Mouse (Mus musculus): ENCODE measurements at regions not wholly inside any gene's neighbourhood (a gene's known extent, or its start where the extent isn't known, plus 50 kb on each side); places are given as distances from the start of the nearest gene placed in this dataset.

GRCm38 (mm10) chr15:13283106-13283505 lies 109.6 kb upstream of the Cdh6 start:
- no peaks in the 10 kb centered on the region for H3K27me3 ChIP-seq (ENCODE audit: control insufficient read depth, insufficient read depth, low read depth, low read length)
- no peak overlapping the region for H3K4me2 ChIP-seq (ENCODE audit: low read depth, low read length)
- H3K9ac ChIP-seq (ENCODE audit: low read depth, low read length), result no peak overlapping the region
- no peak for ATAC-seq (ENCODE audit: low read depth)
- H3K36me3 ChIP-seq (ENCODE audit: control insufficient read depth, insufficient read depth), result no peaks in the 10 kb centered on the region
- no peak overlapping the region for H3K27ac ChIP-seq (ENCODE audit: low read length)
- no peaks in the 10 kb centered on the region for H3K4me1 ChIP-seq (ENCODE audit: control insufficient read depth, low read depth, low read length)
- H3K9me3 ChIP-seq (replicated peaks; ENCODE audit: control insufficient read depth, low read length), result no peaks in the 10 kb centered on the region
- 57% methylated on average over 5 of the region's 5 CpGs for WGBS (ENCODE audit: insufficient replicate concordance)
- no peak overlapping the region for H3K4me3 ChIP-seq (ENCODE audit: low read depth, low read length)

GRCm38 (mm10) chr15:13276909-13277235 lies 103.4 kb upstream of the Cdh6 start:
- Histone ChIP-seq H3K9ac (ENCODE audit: low read depth, low read length) (no peak overlapping the region), H3K4me2 (ENCODE audit: low read depth, low read length) (no peak overlapping the region), H3K4me1 (ENCODE audit: control insufficient read depth, low read depth, low read length) (no peaks in the 10 kb centered on the region), H3K9me3 (replicated peaks; ENCODE audit: control insufficient read depth, low read length) (no peaks in the 10 kb centered on the region), H3K27ac (ENCODE audit: low read length) (no peak overlapping the region), H3K4me3 (ENCODE audit: low read depth, low read length) (no peak overlapping the region), H3K36me3 (ENCODE audit: control insufficient read depth, insufficient read depth) (no peaks in the 10 kb centered on the region), H3K27me3 (ENCODE audit: control insufficient read depth, insufficient read depth, low read depth, low read length) (no peaks in the 10 kb centered on the region)
- 66% methylated on average over 8 of the region's 8 CpGs for WGBS (ENCODE audit: insufficient replicate concordance)
- no peak for ATAC-seq (ENCODE audit: low read depth)

GRCm38 (mm10) chr15:13276225-13276908 lies 102.9 kb upstream of the Cdh6 start:
- no peak for ATAC-seq (ENCODE audit: low read depth)
- H3K4me1 ChIP-seq (ENCODE audit: control insufficient read depth, low read depth, low read length), result no peaks in the 10 kb centered on the region
- no peaks in the 10 kb centered on the region for H3K9me3 ChIP-seq (replicated peaks; ENCODE audit: control insufficient read depth, low read length)
- no peak overlapping the region for H3K4me3 ChIP-seq (ENCODE audit: low read depth, low read length)
- 52% methylated on average over 5 of the region's 5 CpGs for WGBS (ENCODE audit: insufficient replicate concordance)
- no peak overlapping the region for H3K4me2 ChIP-seq (ENCODE audit: low read depth, low read length)
- no peaks in the 10 kb centered on the region for H3K27me3 ChIP-seq (ENCODE audit: control insufficient read depth, insufficient read depth, low read depth, low read length)
- H3K27ac ChIP-seq (ENCODE audit: low read length), result no peak overlapping the region
- no peaks in the 10 kb centered on the region for H3K36me3 ChIP-seq (ENCODE audit: control insufficient read depth, insufficient read depth)
- H3K9ac ChIP-seq (ENCODE audit: low read depth, low read length), result no peak overlapping the region

GRCm38 (mm10) chr15:13275326-13275725 lies 101.9 kb upstream of the Cdh6 start:
- no peak for ATAC-seq (ENCODE audit: low read depth)
- Histone ChIP-seq H3K27me3 (ENCODE audit: control insufficient read depth, insufficient read depth, low read depth, low read length) (no peaks in the 10 kb centered on the region), H3K9ac (ENCODE audit: low read depth, low read length) (no peak overlapping the region), H3K4me3 (ENCODE audit: low read depth, low read length) (no peak overlapping the region), H3K36me3 (ENCODE audit: control insufficient read depth, insufficient read depth) (no peaks in the 10 kb centered on the region), H3K9me3 (replicated peaks; ENCODE audit: control insufficient read depth, low read length) (no peaks in the 10 kb centered on the region), H3K4me1 (ENCODE audit: control insufficient read depth, low read depth, low read length) (no peaks in the 10 kb centered on the region), H3K4me2 (ENCODE audit: low read depth, low read length) (no peak overlapping the region), H3K27ac (ENCODE audit: low read length) (no peak overlapping the region)
- 37% methylated on average over 5 of the region's 5 CpGs for WGBS (ENCODE audit: insufficient replicate concordance)

GRCm38 (mm10) chr15:13274366-13275067 lies 101.0 kb upstream of the Cdh6 start:
- ATAC-seq (ENCODE audit: low read depth), result no peak
- no peaks in the 10 kb centered on the region for H3K9me3 ChIP-seq (replicated peaks; ENCODE audit: control insufficient read depth, low read length)
- H3K27me3 ChIP-seq (ENCODE audit: control insufficient read depth, insufficient read depth, low read depth, low read length), result no peaks in the 10 kb centered on the region
- no peak overlapping the region for H3K27ac ChIP-seq (ENCODE audit: low read length)
- no peak overlapping the region for H3K4me2 ChIP-seq (ENCODE audit: low read depth, low read length)
- no peak overlapping the region for H3K9ac ChIP-seq (ENCODE audit: low read depth, low read length)
- no peak overlapping the region for H3K4me3 ChIP-seq (ENCODE audit: low read depth, low read length)
- 49% methylated on average over 5 of the region's 5 CpGs for WGBS (ENCODE audit: insufficient replicate concordance)
- H3K4me1 ChIP-seq (ENCODE audit: control insufficient read depth, low read depth, low read length), result no peaks in the 10 kb centered on the region
- H3K36me3 ChIP-seq (ENCODE audit: control insufficient read depth, insufficient read depth), result no peaks in the 10 kb centered on the region

- no peak overlapping the region for H3K27ac ChIP-seq (ENCODE audit: low read length)
- H3K9me3 ChIP-seq (replicated peaks; ENCODE audit: control insufficient read depth, low read length), result no peaks in the 10 kb centered on the region
- ATAC-seq (ENCODE audit: low read depth), result no peak
- H3K4me1 ChIP-seq (ENCODE audit: control insufficient read depth, low read depth, low read length), result no peaks in the 10 kb centered on the region
- 61% methylated on average over 11 of the region's 11 CpGs for WGBS (ENCODE audit: insufficient replicate concordance)
- H3K36me3 ChIP-seq (ENCODE audit: control insufficient read depth, insufficient read depth), result no peaks in the 10 kb centered on the region
- H3K27me3 ChIP-seq (ENCODE audit: control insufficient read depth, insufficient read depth, low read depth, low read length), result no peaks in the 10 kb centered on the region
- H3K4me3 ChIP-seq (ENCODE audit: low read depth, low read length), result no peak overlapping the region
- no peak overlapping the region for H3K4me2 ChIP-seq (ENCODE audit: low read depth, low read length)
- no peak overlapping the region for H3K9ac ChIP-seq (ENCODE audit: low read depth, low read length)
Measured at GRCm38 (mm10) chr15:13246053-13246696, 72.7 kb upstream of the Cdh6 start.

GRCm38 (mm10) chr15:13244306-13244705 lies 70.8 kb upstream of the Cdh6 start:
- WGBS (ENCODE audit: insufficient replicate concordance), result 41% methylated on average over 14 of the region's 14 CpGs
- peak; percentile 43; the same call in 1 of the 2 replicates for ATAC-seq (ENCODE audit: low read depth)

GRCm38 (mm10) chr15:13243561-13243960 lies 70.1 kb upstream of the Cdh6 start:
- Histone ChIP-seq H3K4me2 (ENCODE audit: low read depth, low read length) (no peak overlapping the region), H3K4me3 (ENCODE audit: low read depth, low read length) (no peak overlapping the region), H3K9ac (ENCODE audit: low read depth, low read length) (no peak overlapping the region), H3K36me3 (ENCODE audit: control insufficient read depth, insufficient read depth) (no peaks in the 10 kb centered on the region), H3K27ac (ENCODE audit: low read length) (no peak overlapping the region), H3K9me3 (replicated peaks; ENCODE audit: control insufficient read depth, low read length) (no peaks in the 10 kb centered on the region), H3K4me1 (ENCODE audit: control insufficient read depth, low read depth, low read length) (no peaks in the 10 kb centered on the region), H3K27me3 (ENCODE audit: control insufficient read depth, insufficient read depth, low read depth, low read length) (no peaks in the 10 kb centered on the region)
- 57% methylated on average over 4 of the region's 4 CpGs for WGBS (ENCODE audit: insufficient replicate concordance)
- no peak for ATAC-seq (ENCODE audit: low read depth)

More at GRCm38 (mm10) chr15:13244306-13244705, 70.8 kb upstream of the Cdh6 start:
- H3K4me1 ChIP-seq (ENCODE audit: control insufficient read depth, low read depth, low read length), result no peaks in the 10 kb centered on the region
- no peak overlapping the region for H3K4me2 ChIP-seq (ENCODE audit: low read depth, low read length)
- H3K36me3 ChIP-seq (ENCODE audit: control insufficient read depth, insufficient read depth), result no peaks in the 10 kb centered on the region
- H3K27ac ChIP-seq (ENCODE audit: low read length), result no peak overlapping the region
- no peak overlapping the region for H3K4me3 ChIP-seq (ENCODE audit: low read depth, low read length)
- no peak overlapping the region for H3K9ac ChIP-seq (ENCODE audit: low read depth, low read length)
- H3K27me3 ChIP-seq (ENCODE audit: control insufficient read depth, insufficient read depth, low read depth, low read length), result no peaks in the 10 kb centered on the region
- H3K9me3 ChIP-seq (replicated peaks; ENCODE audit: control insufficient read depth, low read length), result no peaks in the 10 kb centered on the region

- WGBS (ENCODE audit: insufficient replicate concordance), result 51% methylated on average over 7 of the region's 7 CpGs
- H3K4me1 ChIP-seq (ENCODE audit: control insufficient read depth, low read depth, low read length), result no peaks in the 10 kb centered on the region
- no peak overlapping the region for H3K9ac ChIP-seq (ENCODE audit: low read depth, low read length)
- H3K4me3 ChIP-seq (ENCODE audit: low read depth, low read length), result no peak overlapping the region
- no peaks in the 10 kb centered on the region for H3K9me3 ChIP-seq (replicated peaks; ENCODE audit: control insufficient read depth, low read length)
- no peaks in the 10 kb centered on the region for H3K36me3 ChIP-seq (ENCODE audit: control insufficient read depth, insufficient read depth)
- no peaks in the 10 kb centered on the region for H3K27me3 ChIP-seq (ENCODE audit: control insufficient read depth, insufficient read depth, low read depth, low read length)
- no peak overlapping the region for H3K27ac ChIP-seq (ENCODE audit: low read length)
- no peak overlapping the region for H3K4me2 ChIP-seq (ENCODE audit: low read depth, low read length)
- no peak for ATAC-seq (ENCODE audit: low read depth)
Measured at GRCm38 (mm10) chr15:13240931-13241330, 67.5 kb upstream of the Cdh6 start.

Measured in liver, embryonic 16.5 days (tissue).